Mouse (Mus musculus): Measurements from ENCODE around the gene Rtl9. TPM values are rescaled to one million over a fixed set of nuclear protein-coding genes. Genes with fewer than 3 reads are reported as not detected.
A peak's percentile ranks its signal among the peaks of the same experiment; 100 is the strongest.

Rtl9 gene
- polyA plus RNA-seq, 1 experiment from 2014 or later = 1.8 TPM

- 18% methylated on average over 23 of the region's 23 CpGs for WGBS
- peak overlapping the region; percentile 49 for H3K4me2 ChIP-seq (replicated peaks)
- no peaks in the 10 kb centered on the region for H3K9me3 ChIP-seq (replicated peaks)
- H3K4me1 ChIP-seq = peaks cover 7% of the 10 kb centered on the region; the same call in 1 of the 2 replicates
- H3K9ac ChIP-seq = no peak overlapping the region
- peak; percentile 87 for ATAC-seq (ENCODE audit: insufficient number of reproducible peaks, low FRiP score, low TSS enrichment, low read depth)
- H3K36me3 ChIP-seq = no peaks in the 10 kb centered on the region
- peak overlapping the region; percentile 82 for H3K27ac ChIP-seq (replicated peaks)
- peak overlapping the region; percentile 22 for H3K4me3 ChIP-seq (replicated peaks)
- peaks cover 16% of the 10 kb centered on the region for H3K27me3 ChIP-seq
Measured at GRCm38 (mm10) chrX:143080458-143081336, 18.7 kb upstream of the Rtl9 start.

- Histone ChIP-seq H3K4me3 (replicated peaks) (no peak overlapping the region), H3K9me3 (replicated peaks) (no peaks in the 10 kb centered on the region), H3K4me2 (replicated peaks) (no peak overlapping the region), H3K36me3 (no peaks in the 10 kb centered on the region), H3K27ac (replicated peaks) (no peak overlapping the region), H3K27me3 (peaks cover 21% of the 10 kb centered on the region), H3K4me1 (peaks cover 7% of the 10 kb centered on the region; the same call in 1 of the 2 replicates), H3K9ac (no peak overlapping the region)
- ATAC-seq (ENCODE audit: insufficient number of reproducible peaks, low FRiP score, low TSS enrichment, low read depth) = no peak
- 85% methylated on average over 1 of the region's 1 CpGs for WGBS
Measured at GRCm38 (mm10) chrX:143082732-143083131, 16.7 kb upstream of the Rtl9 start.

GRCm38 (mm10) chrX:143088225-143088624 lies 11.2 kb upstream of the Rtl9 start:
- 60% methylated on average over 7 of the region's 7 CpGs for WGBS
- ATAC-seq (ENCODE audit: insufficient number of reproducible peaks, low FRiP score, low TSS enrichment, low read depth) = no peak
- peaks cover 16% of the 10 kb centered on the region for H3K27me3 ChIP-seq

GRCm38 (mm10) chrX:143090904-143091588 lies 8.3 kb upstream of the Rtl9 start:
- H3K27me3 ChIP-seq = peaks cover 13% of the 10 kb centered on the region
- no peak overlapping the region for H3K9ac ChIP-seq
- H3K4me1 ChIP-seq = no peaks in the 10 kb centered on the region
- no peak for ATAC-seq (ENCODE audit: insufficient number of reproducible peaks, low FRiP score, low TSS enrichment, low read depth)
- WGBS = 61% methylated on average over 6 of the region's 6 CpGs
- H3K36me3 ChIP-seq = no peaks in the 10 kb centered on the region
- H3K4me2 ChIP-seq (replicated peaks) = no peak overlapping the region
- no peak overlapping the region for H3K27ac ChIP-seq (replicated peaks)
- H3K4me3 ChIP-seq (replicated peaks) = no peak overlapping the region
- no peaks in the 10 kb centered on the region for H3K9me3 ChIP-seq (replicated peaks)

More at GRCm38 (mm10) chrX:143088225-143088624, 11.2 kb upstream of the Rtl9 start:
- Histone ChIP-seq H3K4me3 (replicated peaks) (no peak overlapping the region), H3K9ac (no peak overlapping the region), H3K4me2 (replicated peaks) (no peak overlapping the region), H3K36me3 (no peaks in the 10 kb centered on the region), H3K9me3 (replicated peaks) (no peaks in the 10 kb centered on the region), H3K27ac (replicated peaks) (no peak overlapping the region), H3K4me1 (no peaks in the 10 kb centered on the region)

- no peaks in the 10 kb centered on the region for H3K9me3 ChIP-seq (replicated peaks)
- no peaks in the 10 kb centered on the region for H3K27me3 ChIP-seq
- H3K4me2 ChIP-seq (replicated peaks) = no peak overlapping the region
- no peak overlapping the region for H3K9ac ChIP-seq
- no peaks in the 10 kb centered on the region for H3K36me3 ChIP-seq
- no peak overlapping the region for H3K27ac ChIP-seq (replicated peaks)
- no peak overlapping the region for H3K4me3 ChIP-seq (replicated peaks)
- WGBS = 61% methylated on average over 6 of the region's 6 CpGs
- ATAC-seq (ENCODE audit: insufficient number of reproducible peaks, low FRiP score, low TSS enrichment, low read depth) = no peak
- H3K4me1 ChIP-seq = no peaks in the 10 kb centered on the region
Measured at GRCm38 (mm10) chrX:143097551-143097950, 1.8 kb upstream of the Rtl9 start.

GRCm38 (mm10) chrX:143103146-143103545 lies 3.8 kb downstream of the Rtl9 start:
- H3K27me3 ChIP-seq = 0 out of 2 replicates have a peak, but pooled peaks cover 2% of the 10 kb centered on the region
- no peaks in the 10 kb centered on the region for H3K4me1 ChIP-seq
- no peak overlapping the region for H3K4me3 ChIP-seq (replicated peaks)
- no peak overlapping the region for H3K27ac ChIP-seq (replicated peaks)
- ATAC-seq (ENCODE audit: insufficient number of reproducible peaks, low FRiP score, low TSS enrichment, low read depth) = no peak
- 91% methylated on average over 5 of the region's 5 CpGs for WGBS
- H3K9me3 ChIP-seq (replicated peaks) = no peaks in the 10 kb centered on the region
- no peaks in the 10 kb centered on the region for H3K36me3 ChIP-seq
- H3K4me2 ChIP-seq (replicated peaks) = no peak overlapping the region
- no peak overlapping the region for H3K9ac ChIP-seq

- 82% methylated on average over 1 of the region's 1 CpGs for WGBS
- no peak overlapping the region for H3K27ac ChIP-seq (replicated peaks)
- no peaks in the 10 kb centered on the region for H3K36me3 ChIP-seq
- H3K27me3 ChIP-seq = 0 out of 2 replicates have a peak, but pooled peaks cover 2% of the 10 kb centered on the region
- H3K4me2 ChIP-seq (replicated peaks) = no peak overlapping the region
- H3K4me1 ChIP-seq = no peaks in the 10 kb centered on the region
- no peak overlapping the region for H3K4me3 ChIP-seq (replicated peaks)
- H3K9ac ChIP-seq = no peak overlapping the region
- H3K9me3 ChIP-seq (replicated peaks) = no peaks in the 10 kb centered on the region
- no peak for ATAC-seq (ENCODE audit: insufficient number of reproducible peaks, low FRiP score, low TSS enrichment, low read depth)
Measured at GRCm38 (mm10) chrX:143105866-143106265, 6.5 kb downstream of the Rtl9 start.

GRCm38 (mm10) chrX:143112546-143112945 lies 13.2 kb downstream of the Rtl9 start:
- H3K4me3 ChIP-seq (replicated peaks) = no peak overlapping the region
- no peaks in the 10 kb centered on the region for H3K9me3 ChIP-seq (replicated peaks)
- H3K36me3 ChIP-seq = no peaks in the 10 kb centered on the region
- no peak overlapping the region for H3K9ac ChIP-seq
- H3K4me1 ChIP-seq = no peaks in the 10 kb centered on the region
- H3K4me2 ChIP-seq (replicated peaks) = no peak overlapping the region
- ATAC-seq (ENCODE audit: insufficient number of reproducible peaks, low FRiP score, low TSS enrichment, low read depth) = no peak
- no peaks in the 10 kb centered on the region for H3K27me3 ChIP-seq
- no peak overlapping the region for H3K27ac ChIP-seq (replicated peaks)

Other genes starting within 250 kb of the Rtl9 start
- 18.9 and 21.2 TPM in 2 replicates for gene Ammecr1, start 132.9 kb upstream of the Rtl9 start, polyA plus RNA-seq (2015; fragmentation: Nextera tagmentation; extraction: Ambion mirVana)